Mouse (Mus musculus): ENCODE results near the gene Sox1.

- no peak for TF ChIP-seq CTCF (IDR thresholded peaks at IDR 0.05; ENCODE audit: extremely low read depth, insufficient read depth, low read length)
- TF ChIP-seq POLR2A (IDR thresholded peaks at IDR 0.05; ENCODE audit: extremely low read depth, insufficient read depth, low read length) = no peak
These were observed 3.2 kb downstream of the Sox1 start for GRCm38 (mm10) chr8:12398011-12398945.
